Mouse (Mus musculus) megakaryocyte, embryonic 14.5 days (primary cell): ENCODE measurements around the gene Kank4. TPM values are rescaled to one million over a fixed set of nuclear protein-coding genes. Genes with fewer than 3 reads are reported as not detected.

Source experiments
- H3K27me3 ChIP-seq: replicated peaks from 2 replicates; pipeline ENCODE3; 2012; ENCODE audit warnings: inconsistent platforms
- H3K36me3 ChIP-seq: replicated peaks from 2 replicates; pipeline ENCODE3; 2012; ENCODE audit warnings: low read length, inconsistent platforms, mixed read lengths
- H3K4me1 ChIP-seq: 2 replicates; pipeline ENCODE4 v1.6.1; 2012; ENCODE audit warnings: inconsistent platforms
- H3K4me3 ChIP-seq: replicated peaks from 2 replicates; pipeline ENCODE3; 2012; ENCODE audit warnings: moderate library complexity, mild to moderate bottlenecking, inconsistent platforms
- H3K9me3 ChIP-seq: 2 replicates; pipeline ENCODE4 v1.6.1; 2012; ENCODE audit warnings: inconsistent platforms
- FLI1 ChIP-seq: IDR thresholded peaks from 2 replicates; pipeline ENCODE4 v1.6.1; 2012; ENCODE audit warnings: low read length, inconsistent platforms, mixed read lengths
- GATA1 ChIP-seq: IDR thresholded peaks from 3 replicates; pipeline ENCODE4 v1.6.1; 2012; ENCODE audit warnings: mixed read lengths, low read length, inconsistent platforms, borderline replicate concordance
- polyA plus RNA-seq: library from polyadenylated mRNA; stranded (reverse); fragments of >175 nt; gene quantifications from 2 replicates; pipeline ENCODE4 v1.2.3, GENCODE M21; 2012; ENCODE audit warnings: low replicate concordance; ENCODE audit not compliant: insufficient read depth

Gene Kank4
- polyA plus RNA-seq, 1 experiment: not detected

- H3K4me1 ChIP-seq: no peaks in the 10 kb centered on the region
- no peaks in the 10 kb centered on the region for H3K36me3 ChIP-seq
- H3K27me3 ChIP-seq: peaks cover 2% of the 10 kb centered on the region
- H3K4me3 ChIP-seq: no peak overlapping the region
- no peak for TF ChIP-seq GATA1
- TF ChIP-seq FLI1: no peak
- peaks cover 22% of the 10 kb centered on the region for H3K9me3 ChIP-seq
Observed at GRCm38 (mm10) chr4:98789133-98789765, 28.1 kb downstream of the Kank4 start.

DNA sequence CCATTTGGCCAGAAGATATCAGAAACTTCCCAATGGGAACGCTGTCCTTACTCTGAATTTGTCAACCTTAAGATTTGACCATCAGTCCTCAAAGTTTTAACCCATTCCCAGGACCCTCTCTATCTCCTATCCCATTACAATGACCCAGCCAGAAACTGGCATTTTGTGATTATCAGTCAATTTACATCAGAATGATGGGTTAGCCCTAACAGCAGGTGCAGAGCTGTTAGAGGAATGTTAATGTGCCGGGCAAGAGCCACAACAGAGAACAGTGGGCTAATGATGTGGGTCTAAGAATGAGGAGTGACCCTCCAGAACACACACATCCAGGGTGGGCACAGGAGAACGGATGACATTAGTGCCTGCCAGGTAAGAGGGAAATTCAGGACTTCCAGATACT, 31.1 kb downstream of the Kank4 start:
- TF ChIP-seq GATA1 (no peak), FLI1 (no peak)
- no peak overlapping the region for H3K4me3 ChIP-seq
- H3K27me3 ChIP-seq: peaks cover 2% of the 10 kb centered on the region
- peaks cover 41% of the 10 kb centered on the region for H3K9me3 ChIP-seq
- H3K36me3 ChIP-seq: no peaks in the 10 kb centered on the region
- no peaks in the 10 kb centered on the region for H3K4me1 ChIP-seq

GRCm38 (mm10) chr4:98785851-98786250, 31.5 kb downstream of the Kank4 start:
- no peak overlapping the region for H3K4me3 ChIP-seq
- H3K9me3 ChIP-seq: peaks cover 40% of the 10 kb centered on the region
- no peaks in the 10 kb centered on the region for H3K36me3 ChIP-seq
- TF ChIP-seq GATA1 (no peak), FLI1 (no peak)
- no peaks in the 10 kb centered on the region for H3K4me1 ChIP-seq
- H3K27me3 ChIP-seq: peaks cover 2% of the 10 kb centered on the region

GRCm38 (mm10) chr4:98778219-98778618, 39.1 kb downstream of the Kank4 start:
- TF ChIP-seq GATA1 (no peak), FLI1 (no peak)
- H3K4me3 ChIP-seq: no peak overlapping the region
- peaks cover 59% of the 10 kb centered on the region for H3K9me3 ChIP-seq
- H3K27me3 ChIP-seq: no peaks in the 10 kb centered on the region
- no peaks in the 10 kb centered on the region for H3K36me3 ChIP-seq
- no peaks in the 10 kb centered on the region for H3K4me1 ChIP-seq

- H3K27me3 ChIP-seq: no peaks in the 10 kb centered on the region
- H3K4me1 ChIP-seq: no peaks in the 10 kb centered on the region
- peaks cover 52% of the 10 kb centered on the region for H3K9me3 ChIP-seq
- H3K36me3 ChIP-seq: no peaks in the 10 kb centered on the region
- TF ChIP-seq GATA1 (no peak), FLI1 (no peak)
- no peak overlapping the region for H3K4me3 ChIP-seq
Observed at GRCm38 (mm10) chr4:98777464-98777863, 39.9 kb downstream of the Kank4 start.

- no peaks in the 10 kb centered on the region for H3K4me1 ChIP-seq
- H3K27me3 ChIP-seq: no peaks in the 10 kb centered on the region
- H3K9me3 ChIP-seq: peaks cover 48% of the 10 kb centered on the region
- H3K36me3 ChIP-seq: no peaks in the 10 kb centered on the region
- TF ChIP-seq FLI1: no peak
- TF ChIP-seq GATA1: no peak
- no peak overlapping the region for H3K4me3 ChIP-seq
Observed at GRCm38 (mm10) chr4:98776721-98777427, 40.5 kb downstream of the Kank4 start.

GRCm38 (mm10) chr4:98773785-98774184, 43.6 kb downstream of the Kank4 start:
- H3K4me3 ChIP-seq: no peak overlapping the region
- peaks cover 31% of the 10 kb centered on the region for H3K9me3 ChIP-seq
- TF ChIP-seq GATA1: no peak
- TF ChIP-seq FLI1: no peak
- H3K4me1 ChIP-seq: no peaks in the 10 kb centered on the region
- H3K36me3 ChIP-seq: no peaks in the 10 kb centered on the region
- H3K27me3 ChIP-seq: no peaks in the 10 kb centered on the region

GRCm38 (mm10) chr4:98767134-98768133, 49.9 kb downstream of the Kank4 start:
- Histone ChIP-seq H3K4me1 (no peaks in the 10 kb centered on the region), H3K9me3 (peaks cover 31% of the 10 kb centered on the region), H3K36me3 (no peaks in the 10 kb centered on the region), H3K27me3 (no peaks in the 10 kb centered on the region), H3K4me3 (no peak overlapping the region)
- TF ChIP-seq GATA1: no peak
- no peak for TF ChIP-seq FLI1

GRCm38 (mm10) chr4:98758872-98759518, 58.3 kb downstream of the Kank4 start:
- H3K27me3 ChIP-seq: no peaks in the 10 kb centered on the region
- H3K4me3 ChIP-seq: no peak overlapping the region
- no peaks in the 10 kb centered on the region for H3K36me3 ChIP-seq
- H3K9me3 ChIP-seq: peaks cover 13% of the 10 kb centered on the region
- no peaks in the 10 kb centered on the region for H3K4me1 ChIP-seq
- TF ChIP-seq GATA1 (no peak), FLI1 (no peak)
